Mouse (Mus musculus) MEL (cell line): ENCODE data around the gene Ccno. TPM values are rescaled to one million over a fixed set of nuclear protein-coding genes. Genes with fewer than 3 reads are reported as not detected.

ENCODE experiments used
- DNase-seq: peaks from one replicate; pipeline ENCODE4 v3.0.0; 2011; ENCODE audit warnings: low read depth, low spot score
- H3K27ac ChIP-seq: 2 replicates; pipeline ENCODE4 v1.5.1; 2012; ENCODE audit warnings: low read depth, mild to moderate bottlenecking, control low read depth, low read length, moderate library complexity; ENCODE audit not compliant: control insufficient read depth
- H3K27me3 ChIP-seq, 2 experiments: fragments of 150-350 bp in 1 of 2; sonication (generic) in 1 of 2; 2 replicates each; pipeline ENCODE4 v1.6.1; 2012; ENCODE audit warnings: low read length in 2 of 2, mild to moderate bottlenecking in 2 of 2, improper control_type of control experiment in 1 of 2, moderate library complexity in 1 of 2; ENCODE audit not compliant: insufficient read depth in 2 of 2, control insufficient read depth in 1 of 2
- H3K36me3 ChIP-seq, 2 experiments: 2 replicates each; pipeline ENCODE4 v1.6.1; 2012 to 2014; ENCODE audit warnings: low read length in 2 of 2, improper control_type of control experiment in 1 of 2, inconsistent platforms in 1 of 2, mild to moderate bottlenecking in 1 of 2; ENCODE audit not compliant: insufficient read depth in 2 of 2, control insufficient read depth in 1 of 2
- H3K4me1 ChIP-seq, 2 experiments: fragments of 150-350 bp in 1 of 2; sonication (generic) in 1 of 2; 2 replicates each; pipeline ENCODE4 v1.6.1; 2012; ENCODE audit warnings: low read length in 2 of 2, improper control_type of control experiment in 1 of 2, mild to moderate bottlenecking in 1 of 2; ENCODE audit not compliant: insufficient read depth in 2 of 2, control insufficient read depth in 1 of 2
- H3K4me3 ChIP-seq, 2 experiments: fragments of 150-350 bp in 1 of 2; sonication (generic) in 1 of 2; 2 replicates each; pipeline ENCODE4 v1.5.1; 2012; ENCODE audit warnings: low read depth in 2 of 2, low read length in 2 of 2, mild to moderate bottlenecking in 2 of 2, moderate library complexity in 2 of 2, control low read depth in 1 of 2, improper control_type of control experiment in 1 of 2; ENCODE audit not compliant: control insufficient read depth in 1 of 2, insufficient read depth in 1 of 2
- H3K79me2 ChIP-seq: 2 replicates; pipeline ENCODE4 v1.6.1; 2012; ENCODE audit warnings: mild to moderate bottlenecking, low read length, moderate library complexity; ENCODE audit not compliant: control insufficient read depth, poor library complexity, insufficient read depth
- H3K9ac ChIP-seq: 2 replicates; pipeline ENCODE4 v1.6.1; 2012; ENCODE audit warnings: low read depth, mild to moderate bottlenecking, control low read depth, low read length, moderate library complexity; ENCODE audit not compliant: control insufficient read depth, poor library complexity, severe bottlenecking
- H3K9me3 ChIP-seq: fragments of 150-350 bp; sonication (generic); replicated peaks from 2 replicates; pipeline ENCODE4 v1.6.1; 2012; ENCODE audit warnings: mild to moderate bottlenecking, low read length, improper control_type of control experiment, moderate library complexity; ENCODE audit not compliant: insufficient read depth
- BHLHE40 ChIP-seq: IDR thresholded peaks from 2 replicates; pipeline ENCODE4 v1.6.1; 2012; ENCODE audit warnings: low read depth, mild to moderate bottlenecking, inconsistent platforms, low read length, improper control_type of control experiment, borderline replicate concordance
- GABPA ChIP-seq: IDR thresholded peaks from 2 replicates; pipeline ENCODE4 v1.6.1; 2012; ENCODE audit warnings: low read depth, mild to moderate bottlenecking, inconsistent platforms, low read length, improper control_type of control experiment, moderate library complexity
- HCFC1 ChIP-seq: IDR thresholded peaks from 2 replicates; pipeline ENCODE4 v1.6.1; 2012; ENCODE audit warnings: low read depth, mild to moderate bottlenecking, inconsistent platforms, low read length, improper control_type of control experiment, moderate library complexity
- KAT2A ChIP-seq: conservative IDR thresholded peaks from 2 replicates; pipeline ENCODE4 v1.6.1; 2012; ENCODE audit warnings: low read depth, low read length, improper control_type of control experiment, inconsistent platforms
- MAZ ChIP-seq: IDR thresholded peaks from 2 replicates; pipeline ENCODE4 v1.6.1; 2012; ENCODE audit warnings: low read depth, mild to moderate bottlenecking, inconsistent platforms, low read length, improper control_type of control experiment
- MXI1 ChIP-seq: IDR thresholded peaks from 2 replicates; pipeline ENCODE4 v1.6.1; 2011; ENCODE audit warnings: mild to moderate bottlenecking, low read depth, low read length, improper control_type of control experiment
- MYC ChIP-seq: IDR thresholded peaks from 2 replicates; pipeline ENCODE4 v1.6.1; 2011; ENCODE audit warnings: low read depth, mild to moderate bottlenecking, low read length, improper control_type of control experiment, moderate library complexity
- POLR2A ChIP-seq, 2 experiments: IDR thresholded peaks; 2 replicates each; pipeline ENCODE4 v1.6.1; 2011 to 2012; ENCODE audit warnings: low read length in 2 of 2, mild to moderate bottlenecking in 2 of 2, control low read depth in 1 of 2, improper control_type of control experiment in 1 of 2, low read depth in 1 of 2, moderate library complexity in 1 of 2; ENCODE audit not compliant: control insufficient read depth in 1 of 2, insufficient read depth in 1 of 2, poor library complexity in 1 of 2
- POLR2AphosphoS2 ChIP-seq: IDR thresholded peaks from 2 replicates; pipeline ENCODE4 v1.6.1; 2011; ENCODE audit warnings: low read length, improper control_type of control experiment
- POLR2AphosphoS5 ChIP-seq: IDR thresholded peaks from 2 replicates; pipeline ENCODE4 v1.6.1; 2012; ENCODE audit warnings: low read depth, borderline replicate concordance, mild to moderate bottlenecking, inconsistent platforms, low read length, moderate library complexity, mixed read lengths
- RAD21 ChIP-seq: IDR thresholded peaks from 2 replicates; pipeline ENCODE4 v1.6.1; 2011; ENCODE audit warnings: mild to moderate bottlenecking, low read depth, low read length, improper control_type of control experiment
- SIN3A ChIP-seq: IDR thresholded peaks from 2 replicates; pipeline ENCODE4 v1.6.1; 2012; ENCODE audit warnings: low read length, improper control_type of control experiment, inconsistent platforms
- SMC3 ChIP-seq: IDR thresholded peaks from 2 replicates; pipeline ENCODE4 v1.6.1; 2011; ENCODE audit warnings: low read depth, low read length, improper control_type of control experiment
- TAL1 ChIP-seq: IDR thresholded peaks from 2 replicates; pipeline ENCODE4 v1.6.1; 2012; ENCODE audit warnings: mild to moderate bottlenecking, inconsistent platforms, low read length, moderate library complexity, mixed read lengths
- TBP ChIP-seq: IDR thresholded peaks from 2 replicates; pipeline ENCODE4 v1.8.0; 2011; ENCODE audit warnings: low read depth, low read length, improper control_type of control experiment
- USF1 ChIP-seq: IDR thresholded peaks from 2 replicates; pipeline ENCODE4 v1.6.1; 2014; ENCODE audit warnings: low read depth, mild to moderate bottlenecking, inconsistent platforms, low read length, improper control_type of control experiment, moderate library complexity
- USF2 ChIP-seq, 2 experiments: IDR thresholded peaks; 2 replicates each; pipeline ENCODE4 v1.6.1; 2011 to 2012; ENCODE audit warnings: improper control_type of control experiment in 2 of 2, low read length in 2 of 2, borderline replicate concordance in 1 of 2, inconsistent platforms in 1 of 2, low read depth in 1 of 2, mild to moderate bottlenecking in 1 of 2; ENCODE audit not compliant: insufficient read depth in 1 of 2
- ZKSCAN1 ChIP-seq: IDR thresholded peaks from 2 replicates; pipeline ENCODE4 v1.6.1; 2012; ENCODE audit warnings: low read depth, mild to moderate bottlenecking, inconsistent platforms, low read length, improper control_type of control experiment, moderate library complexity
- ZMIZ1 ChIP-seq: IDR thresholded peaks from 2 replicates; pipeline ENCODE4 v1.6.1; 2012; ENCODE audit warnings: low read depth, mild to moderate bottlenecking, inconsistent platforms, low read length, improper control_type of control experiment, moderate library complexity
- polyA plus RNA-seq, 2 experiments: library from polyadenylated mRNA; stranded (reverse) in 1 of 2; unstranded in 1 of 2; fragments of >175 nt in 1 of 2; fragments of >200 nt in 1 of 2; gene quantifications; 2 replicates each; pipeline versions ENCODE4 v1.2.1 to v1.2.4; 2012; ENCODE audit warnings: low replicate concordance in 2 of 2, low read depth in 1 of 2; ENCODE audit not compliant: insufficient read length in 2 of 2, insufficient read depth in 1 of 2, missing spikeins in 1 of 2
- total RNA-seq: library from RNA; depleted of rRNA; stranded (reverse); fragments of 300-350 nt; gene quantifications from 2 replicates; pipeline ENCODE4 v1.2.3, GENCODE M21; 2012

Ccno gene
- total and polyA plus RNA-seq, 3 experiments: 0.27 to 0.50 TPM; not detected in 1

GRCm38 (mm10) chr13:113022467-113022866 is 34.9 kb downstream of the Ccno start:
- no peak for DNase-seq
- Histone ChIP-seq H3K9ac (no peak overlapping the region), H3K9me3 (no peaks in the 10 kb centered on the region), H3K4me3 (no peak overlapping the region), H3K36me3 (no peaks in the 10 kb centered on the region), H3K27me3 (peaks cover 4 to 5% of the 10 kb centered on the region in 2 experiments; a peak in 2 of 4 replicates), H3K79me2 (no peaks in the 10 kb centered on the region), H3K4me1 (no peaks in the 10 kb centered on the region), H3K27ac (no peak overlapping the region)
- TF ChIP-seq MAZ: no peak
- no peak for TF ChIP-seq SMC3
- no peak for TF ChIP-seq KAT2A
- TF ChIP-seq MYC: no peak
- TF ChIP-seq USF2 (IDR thresholded peaks at IDR 0.05; ENCODE audit: borderline replicate concordance in 1 of 2, insufficient read depth in 1 of 2, low read depth in 1 of 2, low read length in 2 of 2): no peak
- no peak for TF ChIP-seq POLR2AphosphoS2
- no peak for TF ChIP-seq POLR2A (IDR thresholded peaks at IDR 0.05; ENCODE audit: control insufficient read depth in 1 of 2, insufficient read depth in 1 of 2, low read depth in 1 of 2, low read length in 2 of 2, poor library complexity in 1 of 2)
- no peak for TF ChIP-seq POLR2AphosphoS5
- TF ChIP-seq GABPA: no peak
- TF ChIP-seq USF1: no peak
- no peak for TF ChIP-seq HCFC1
- TF ChIP-seq TBP: no peak
- TF ChIP-seq ZMIZ1: no peak

- no peak overlapping the region for H3K4me3 ChIP-seq
- no peak for TF ChIP-seq HCFC1
- TF ChIP-seq MXI1: no peak
- no peak for TF ChIP-seq RAD21
- no peak for TF ChIP-seq ZKSCAN1
- TF ChIP-seq USF1: no peak
- TF ChIP-seq POLR2A (IDR thresholded peaks at IDR 0.05; ENCODE audit: control insufficient read depth in 1 of 2, insufficient read depth in 1 of 2, low read depth in 1 of 2, low read length in 2 of 2, poor library complexity in 1 of 2): no peak
- TF ChIP-seq SIN3A: no peak
- no peak for TF ChIP-seq BHLHE40
- TF ChIP-seq TAL1: no peak
- H3K9me3 ChIP-seq: no peaks in the 10 kb centered on the region
- no peaks in the 10 kb centered on the region for H3K4me1 ChIP-seq
- H3K79me2 ChIP-seq: no peaks in the 10 kb centered on the region
- H3K36me3 ChIP-seq: no peaks in the 10 kb centered on the region
- DNase-seq: no peak
- peaks cover 4 to 5% of the 10 kb centered on the region in 2 experiments; a peak in 2 of 4 replicates for H3K27me3 ChIP-seq
- H3K27ac ChIP-seq: no peak overlapping the region
- no peak overlapping the region for H3K9ac ChIP-seq
Observed at GRCm38 (mm10) chr13:113023274-113024143, 35.9 kb downstream of the Ccno start.
